Mouse (Mus musculus) left cerebral cortex, adult 8-10 months (tissue): ENCODE results near the gene Tcp11. TPM values are rescaled to one million over a fixed set of nuclear protein-coding genes. Genes with fewer than 3 reads are reported as not detected.

Experiments
- DNase-seq, 2 experiments: peaks; one replicate each; pipeline ENCODE4 v3.0.0; 2022; ENCODE audit warnings: low spot score in 2 of 2
- total RNA-seq, 4 experiments: library from RNA; stranded (reverse); gene quantifications; 2 replicates each; pipeline ENCODE4 v1.2.4; 2022

Tcp11 gene
- total RNA-seq, 4 experiments from 2014 or later, result 0.41 to 1.0 (median 0.56) TPM

DNA sequence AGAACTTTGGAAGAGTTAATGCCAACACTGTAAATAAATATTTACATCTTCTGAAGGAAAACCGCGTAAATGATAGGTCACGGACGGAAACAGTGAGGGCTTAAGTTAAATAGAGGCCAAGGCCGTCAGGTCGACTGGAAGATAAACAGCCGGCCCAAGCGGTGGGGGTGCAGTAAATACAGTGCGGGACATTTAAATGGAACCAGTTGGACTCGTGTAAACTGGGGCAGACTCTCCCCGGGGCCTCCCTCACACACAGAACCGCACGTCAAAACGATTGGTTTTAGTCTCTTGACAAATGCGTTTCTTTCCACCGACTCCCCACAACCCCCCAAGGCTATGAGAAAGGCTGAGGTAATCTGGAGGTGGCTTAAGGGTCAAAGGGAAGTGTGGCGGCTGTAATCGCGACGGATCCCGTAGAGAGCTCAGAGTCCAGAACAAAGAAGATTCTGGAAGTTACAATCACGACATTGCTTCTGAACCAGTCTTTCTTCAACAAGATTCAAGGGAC is 4.0 kb upstream of the Tcp11 start:
- no peak for DNase-seq

DNA sequence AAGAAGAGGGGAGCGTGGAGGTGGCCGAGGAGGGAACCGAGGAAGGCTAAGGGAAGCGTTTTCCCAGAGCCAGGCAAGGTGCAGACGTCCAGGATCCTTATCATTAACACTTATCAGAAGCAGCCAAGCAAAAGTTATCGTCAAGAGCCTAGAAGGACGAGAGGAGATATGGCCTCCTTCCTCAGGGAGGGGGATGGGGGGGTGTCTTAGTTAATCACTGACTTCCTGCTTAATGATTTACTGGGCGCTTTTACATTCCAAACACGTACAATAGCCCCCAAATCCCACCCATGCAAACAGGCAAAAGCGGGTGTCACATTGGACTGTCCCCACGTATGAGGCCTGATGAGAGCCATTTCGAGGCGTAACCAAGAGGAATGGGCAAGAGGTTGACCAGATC is 2.4 kb upstream of the Tcp11 start:
- DNase-seq, result no peak

DNA sequence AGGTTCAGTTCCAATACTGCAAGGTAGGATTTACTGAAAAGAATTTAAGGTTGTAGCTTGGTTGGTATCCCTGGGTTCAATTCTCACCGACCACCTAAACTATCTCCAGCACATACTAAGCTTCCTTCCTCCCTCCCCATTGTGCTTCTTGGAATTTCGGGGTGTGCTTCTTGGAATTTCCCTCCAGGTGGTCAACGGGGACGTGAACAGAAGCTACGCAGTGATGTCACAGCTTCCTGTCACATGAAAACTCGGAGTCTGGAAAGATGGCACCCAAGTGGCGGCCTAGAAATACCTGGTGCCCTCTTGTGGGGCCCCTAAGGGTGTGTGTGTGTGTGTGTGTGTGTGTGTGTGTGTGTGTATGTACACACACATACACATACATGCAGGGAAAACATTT is 1.4 kb upstream of the Tcp11 start:
- no peak for DNase-seq

DNA sequence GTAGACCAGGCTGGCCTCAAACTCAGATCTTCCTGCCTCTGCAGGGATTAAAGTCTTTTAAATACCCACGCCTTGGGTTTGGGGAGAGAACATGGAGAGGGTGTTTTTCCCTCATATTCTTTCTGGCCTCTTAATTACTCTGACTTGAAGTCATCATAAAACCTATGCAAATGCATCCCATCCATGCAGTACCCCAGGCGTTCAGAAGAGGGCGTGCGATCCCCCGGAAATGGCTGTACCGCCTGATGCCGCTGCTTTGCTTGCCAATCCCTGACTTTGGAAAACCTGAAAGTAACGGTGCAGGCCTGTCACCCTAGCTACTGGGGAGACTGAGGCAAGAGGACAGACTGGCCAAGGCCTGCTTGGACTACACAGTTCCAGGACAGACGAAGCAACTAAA is 946 bp upstream of the Tcp11 start:
- DNase-seq, result no peak

DNA sequence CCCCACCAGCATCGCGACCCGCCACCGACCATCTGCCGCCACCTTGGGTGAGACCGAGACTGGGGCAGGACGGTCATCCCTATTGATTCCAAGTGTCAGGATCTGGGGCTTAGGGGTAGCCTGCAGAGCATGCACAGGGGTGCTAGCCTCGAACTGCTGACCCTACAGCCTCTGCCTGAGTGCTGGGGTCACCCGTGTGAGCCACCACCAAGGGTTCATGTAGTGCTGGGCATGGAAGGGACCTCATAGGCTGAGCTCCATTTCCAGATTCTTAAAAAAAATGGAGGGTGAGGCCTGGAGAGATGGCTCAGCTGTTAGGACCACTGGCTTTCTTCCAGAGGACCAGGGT is 352 bp upstream of the Tcp11 start:
- no peak for DNase-seq

DNA sequence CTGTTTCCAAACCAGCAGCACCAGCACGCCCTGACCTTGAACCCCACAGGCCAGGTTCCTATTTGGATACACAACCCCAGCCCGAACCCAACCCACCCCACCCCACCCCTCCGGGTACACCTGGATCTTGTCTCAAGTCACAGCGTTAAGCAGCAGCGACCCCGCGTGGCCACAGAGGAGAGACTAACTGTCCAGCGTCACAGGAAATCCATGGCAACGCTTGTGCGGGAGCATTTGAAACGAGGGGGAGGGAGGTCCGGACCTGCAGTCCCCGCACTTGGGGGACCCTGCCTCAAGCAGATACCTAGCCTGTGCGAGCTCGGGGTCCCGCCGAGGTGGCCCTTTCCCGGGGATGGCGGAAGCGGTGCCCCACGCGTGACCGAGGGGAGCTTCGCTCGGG is 821 bp downstream of the Tcp11 start:
- peak; percentile 64 to 73 for DNase-seq

DNA sequence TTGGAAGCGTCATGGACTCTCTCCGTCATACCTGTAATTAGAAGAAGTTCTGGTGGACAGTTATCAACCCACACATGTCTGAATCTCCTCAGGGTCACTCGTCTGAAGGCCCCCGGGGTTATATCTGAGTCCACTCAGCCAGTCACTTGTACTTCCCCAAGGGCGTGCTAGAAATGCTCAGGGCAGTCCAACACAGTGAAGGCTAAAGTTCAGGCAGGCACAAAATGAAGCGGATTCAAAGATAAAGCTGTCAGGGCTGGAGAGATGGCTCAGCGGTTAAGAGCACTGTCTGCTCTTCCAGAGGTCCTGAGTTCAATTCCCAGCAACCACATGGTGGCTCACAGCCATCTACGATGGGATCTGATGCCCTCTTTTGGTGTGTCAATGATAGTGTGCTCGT is 2.4 kb downstream of the Tcp11 start:
- DNase-seq, result no peak

DNA sequence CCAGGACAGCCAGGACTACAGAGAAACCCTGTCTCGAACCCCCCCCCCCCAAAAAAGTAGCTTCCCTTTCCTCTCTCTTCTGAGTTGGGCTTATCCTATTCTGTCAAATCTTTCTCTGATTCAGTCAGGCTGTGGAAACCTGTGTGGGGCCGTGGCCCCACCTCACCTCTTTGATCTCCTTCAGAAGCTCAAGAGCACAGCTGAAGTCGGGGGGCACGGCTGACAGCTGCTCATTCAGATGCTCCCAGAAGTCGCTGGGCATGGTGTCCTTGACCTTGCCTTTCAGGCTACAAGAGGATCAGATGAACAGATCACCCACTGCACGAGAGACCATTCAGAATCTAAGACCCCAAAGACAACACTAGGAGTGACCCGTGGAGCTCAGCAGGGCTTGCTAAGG is 6.0 kb downstream of the Tcp11 start:
- DNase-seq, result no peak

DNA sequence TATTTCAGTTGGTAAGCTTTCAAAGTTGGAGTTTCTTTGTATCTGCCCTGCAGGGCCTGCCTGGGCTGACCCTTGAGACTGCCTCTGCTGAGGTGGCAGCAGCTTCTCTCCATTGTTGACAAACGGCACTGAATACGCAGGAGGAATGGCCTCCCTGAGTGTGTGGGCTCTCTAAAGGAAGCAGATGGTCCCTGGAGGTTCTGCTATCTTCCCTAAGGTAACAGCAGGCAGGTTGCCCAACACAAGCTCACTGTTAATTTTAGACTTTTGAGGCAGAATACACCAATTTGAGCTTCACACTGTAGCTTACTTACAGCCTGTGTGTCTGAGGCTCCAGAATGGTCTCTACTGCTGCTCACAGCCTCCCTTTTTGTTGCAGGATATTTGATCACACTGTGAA is 7.7 kb downstream of the Tcp11 start:
- DNase-seq, result peak in 1 of 2 experiments; percentile 58

DNA sequence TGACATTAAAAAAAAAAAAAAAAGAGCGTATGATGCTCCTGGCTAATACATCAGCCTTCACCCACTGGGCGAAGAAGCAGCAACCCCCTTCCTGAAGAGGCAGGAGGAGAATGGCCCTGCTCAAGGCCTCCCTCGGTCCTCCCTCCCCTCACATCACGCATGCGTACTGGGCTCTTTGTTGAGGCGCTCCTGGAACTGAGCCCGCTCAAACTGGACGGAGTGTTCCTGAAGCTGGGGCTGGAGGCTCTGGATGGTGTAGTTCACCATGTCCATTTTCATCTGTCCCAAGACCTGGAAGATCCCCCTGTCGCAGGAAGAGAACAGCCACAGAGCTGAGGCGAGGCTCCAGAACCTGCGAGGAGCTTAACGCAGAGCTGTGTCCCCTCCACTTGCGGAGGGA is 10.2 kb downstream of the Tcp11 start:
- no peak for DNase-seq

DNA sequence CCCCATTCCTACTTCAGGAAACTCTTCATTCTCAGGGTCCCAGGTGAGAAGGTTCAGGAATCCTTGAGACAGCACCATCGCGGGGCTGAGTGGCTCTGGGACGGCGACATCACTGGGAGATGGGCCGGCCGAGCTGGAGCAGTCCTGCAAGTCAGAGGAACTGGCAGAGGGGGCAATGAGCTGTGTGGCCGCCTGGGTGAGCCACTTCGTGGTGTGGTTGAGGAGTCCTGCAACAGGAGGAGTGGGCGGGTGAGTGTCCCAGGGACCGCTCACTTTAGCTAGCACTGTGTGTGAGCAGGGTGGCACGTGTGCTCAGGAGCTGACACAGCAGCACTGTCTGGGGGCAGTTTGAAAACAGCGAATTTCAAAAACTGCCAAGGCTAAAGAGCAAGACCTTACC is 11.0 kb downstream of the Tcp11 start:
- no peak for DNase-seq

DNA sequence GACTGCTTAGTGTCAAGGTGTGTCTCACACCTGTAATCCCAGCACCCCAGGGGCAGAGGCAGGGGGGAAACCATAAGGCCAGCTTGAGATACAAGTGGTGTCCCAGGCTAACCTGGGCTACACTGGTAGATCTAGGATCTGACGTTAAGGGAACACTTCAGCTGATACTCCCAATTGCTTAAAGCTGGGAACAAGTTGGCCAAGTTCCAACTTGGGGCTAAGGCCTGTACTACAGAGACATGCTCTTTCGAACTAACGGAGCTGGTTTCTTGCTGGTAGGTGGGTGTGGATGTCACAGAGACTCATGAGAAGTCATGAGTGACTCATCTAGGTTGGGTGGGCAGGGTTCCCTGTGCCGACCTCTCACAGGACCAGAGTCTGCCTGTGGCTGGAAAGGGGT is 13.1 kb downstream of the Tcp11 start:
- no peak for DNase-seq

DNA sequence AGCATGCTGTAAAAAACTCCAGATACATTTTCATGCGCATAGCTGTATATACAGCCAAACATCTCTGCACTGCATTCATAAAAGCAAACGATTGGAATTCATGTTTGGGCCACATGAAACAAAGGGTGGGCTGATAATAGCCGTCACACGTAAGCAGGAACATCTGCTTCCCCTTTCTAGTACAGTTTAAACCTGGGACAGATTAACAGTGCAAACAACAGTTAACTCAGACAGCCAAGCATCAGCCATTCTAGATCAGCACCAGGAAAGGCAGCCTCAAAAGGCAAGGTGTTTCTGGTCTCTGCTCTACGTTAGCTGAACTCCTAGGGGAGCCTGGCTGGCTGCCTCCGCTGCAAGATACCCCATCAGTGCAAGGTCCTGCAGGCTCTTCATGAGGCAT is 17.3 kb downstream of the Tcp11 start:
- DNase-seq, result no peak

DNA sequence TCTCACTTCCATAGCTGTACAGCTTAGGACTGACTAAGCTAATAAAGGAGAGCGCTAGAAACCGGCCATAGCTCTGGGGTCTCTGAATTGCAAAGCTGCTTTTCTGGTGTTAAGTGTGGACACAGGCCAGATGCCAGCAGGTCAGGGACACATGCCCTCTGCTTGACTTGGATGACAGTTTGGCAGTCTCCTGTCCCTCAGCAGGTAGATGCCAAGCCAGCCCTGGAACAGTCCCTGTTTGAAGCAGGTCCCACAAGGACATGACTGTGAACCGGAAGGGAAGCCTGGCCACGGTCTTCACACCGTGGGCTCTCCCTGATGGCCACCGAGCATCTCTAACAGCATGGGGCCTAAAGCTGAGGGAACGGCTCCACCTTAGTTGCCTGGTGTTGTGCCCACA is 17.7 kb downstream of the Tcp11 start:
- no peak for DNase-seq

DNA sequence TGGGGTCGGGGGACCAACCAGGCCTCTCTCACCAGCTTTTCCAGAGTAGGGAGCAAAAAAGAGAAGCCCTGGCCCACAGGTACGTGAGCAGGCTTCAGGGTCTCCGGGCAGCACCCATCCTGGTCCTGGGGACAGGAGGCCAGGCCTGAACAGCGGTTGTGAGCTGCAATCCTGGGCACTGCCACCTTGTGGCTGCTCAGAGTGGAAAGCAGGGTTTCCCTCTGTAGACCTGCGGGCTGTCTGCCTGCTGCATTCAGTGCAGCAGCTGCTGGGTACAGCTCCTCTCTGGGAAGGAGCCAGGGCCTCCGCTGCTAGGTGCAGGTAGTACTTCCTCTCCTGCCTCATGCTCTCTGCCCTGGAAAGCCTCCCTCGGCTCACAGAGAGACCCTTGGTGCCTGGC is 19.0 kb downstream of the Tcp11 start:
- peak in 1 of 2 experiments; percentile 42 for DNase-seq

DNA sequence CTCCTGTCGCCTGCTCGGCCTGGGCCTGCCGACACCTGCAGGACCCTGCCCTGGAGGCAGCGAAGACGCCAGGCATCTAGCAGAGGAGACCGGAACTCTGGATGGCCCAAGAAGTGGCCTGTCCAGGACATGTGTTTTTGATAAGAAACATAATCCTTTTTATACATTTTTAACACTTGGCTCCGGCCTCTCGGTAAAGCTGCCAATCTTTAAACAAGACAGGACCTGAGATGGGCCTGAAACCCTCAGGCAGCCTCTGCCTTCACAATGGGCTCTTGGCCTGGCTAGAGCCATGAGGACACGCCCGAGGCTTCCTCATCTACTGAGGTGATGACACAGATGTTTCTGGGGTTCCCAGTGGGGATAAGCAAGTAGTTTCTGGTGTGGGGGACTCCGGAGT is 19.8 kb downstream of the Tcp11 start:
- no peak for DNase-seq

DNA sequence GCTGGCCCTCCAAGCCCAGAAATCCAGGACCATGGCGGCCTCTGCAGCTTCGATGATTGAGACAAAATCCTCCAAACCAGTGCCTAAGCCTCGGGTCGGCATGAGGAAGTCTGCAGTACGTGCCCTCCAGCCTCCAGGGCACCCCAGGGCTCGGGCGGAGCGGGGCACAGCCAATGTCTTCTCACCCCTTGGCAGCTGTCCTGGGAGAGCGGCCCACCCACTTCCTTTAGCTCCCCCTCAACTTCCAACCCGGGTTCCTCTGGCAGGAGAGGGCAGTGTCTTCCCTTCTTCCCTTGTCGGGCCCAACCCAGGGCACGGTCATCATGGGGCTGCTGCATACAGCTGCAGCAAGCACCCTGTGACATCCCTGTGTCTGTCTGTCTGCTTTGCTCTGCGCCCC is 22.1 kb downstream of the Tcp11 start:
- DNase-seq, result no peak

DNA sequence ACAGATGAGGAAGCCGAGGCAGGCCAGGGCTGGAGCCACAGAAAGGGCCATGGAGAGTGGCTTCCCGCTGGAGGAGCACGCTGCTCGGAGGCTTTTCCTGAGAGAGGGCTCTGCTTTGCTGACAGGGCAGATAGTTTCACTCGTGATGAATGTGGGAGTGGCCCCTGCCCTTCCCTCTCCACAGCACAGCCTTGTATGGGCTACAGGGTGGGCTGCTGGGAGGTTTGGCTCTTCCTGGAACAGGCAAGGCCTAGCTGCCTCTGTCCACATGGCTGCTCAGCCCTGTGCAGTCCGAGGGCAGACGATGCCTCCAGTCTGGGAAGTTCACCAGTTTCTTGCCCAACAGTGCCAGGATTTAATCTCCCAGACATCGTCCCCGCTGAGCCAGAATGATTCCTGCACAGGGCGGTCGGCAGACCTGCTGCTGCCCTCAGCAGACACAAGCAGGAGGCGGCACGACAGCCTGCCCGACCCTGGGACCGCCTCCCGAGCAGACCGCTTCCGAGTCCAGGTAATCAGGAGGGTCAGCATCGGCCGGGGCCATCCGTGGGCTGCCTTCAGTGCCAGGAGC is 28.1 kb downstream of the Tcp11 start:
- no peak for DNase-seq

DNA sequence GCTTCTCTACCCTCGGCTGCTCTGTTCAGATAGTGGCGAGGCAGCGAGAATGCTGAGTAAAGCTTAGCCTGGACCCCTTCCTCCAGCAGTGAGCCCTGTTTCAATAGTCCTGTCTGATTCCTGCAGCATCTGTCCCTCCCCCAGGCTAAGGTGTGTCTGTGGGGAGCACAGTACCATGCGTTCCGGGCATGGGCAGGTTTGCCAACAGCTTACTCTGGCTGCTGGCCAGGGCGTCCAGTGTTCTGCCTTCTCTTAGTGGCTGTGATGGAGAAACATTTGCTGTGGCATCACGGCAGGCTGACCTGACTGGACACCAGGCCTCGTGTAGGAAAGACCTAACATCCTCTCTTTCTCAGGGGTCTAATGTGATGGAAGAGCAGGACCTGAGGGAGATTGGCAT is 30.2 kb downstream of the Tcp11 start:
- no peak for DNase-seq

DNA sequence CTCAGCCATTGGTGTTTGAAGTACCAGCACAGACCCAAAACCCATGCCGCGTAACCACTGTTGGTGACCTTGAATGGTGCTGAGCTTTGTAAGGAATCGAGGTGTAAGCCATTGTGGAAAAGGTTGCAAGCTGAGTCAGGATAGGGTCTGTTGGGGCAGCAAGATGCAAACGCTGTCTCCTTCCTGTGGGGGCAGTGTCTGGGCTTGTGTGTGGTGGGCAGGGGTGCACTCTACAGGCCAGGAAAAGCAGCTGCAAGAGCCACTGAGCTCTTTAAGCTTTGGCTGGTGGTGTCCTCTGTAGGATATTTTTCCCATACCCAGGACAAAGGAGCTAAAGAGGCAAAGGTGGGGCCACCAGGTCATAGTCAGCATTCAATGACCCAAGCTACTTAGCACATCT is 32.0 kb downstream of the Tcp11 start:
- no peak for DNase-seq

DNA sequence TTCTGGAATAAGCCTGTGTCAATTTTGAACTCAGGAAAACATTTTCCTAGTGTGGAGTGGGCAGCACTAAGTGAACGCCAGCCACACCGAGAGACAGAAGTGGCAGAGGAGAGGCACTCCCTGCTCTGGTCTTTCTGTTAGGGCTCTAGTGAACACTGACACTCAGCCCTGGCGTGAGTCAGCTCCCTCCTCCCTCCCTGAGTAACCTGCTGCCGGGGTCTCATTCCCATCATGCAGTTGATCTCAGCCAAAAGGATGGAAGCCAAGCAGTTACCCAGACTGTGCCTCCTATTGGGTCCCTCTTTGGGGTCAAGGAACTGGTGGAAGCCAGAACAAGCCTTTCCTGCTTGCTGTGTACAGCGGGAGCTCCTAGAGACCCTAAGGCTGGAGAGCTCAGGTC is 32.9 kb downstream of the Tcp11 start:
- no peak for DNase-seq

DNA sequence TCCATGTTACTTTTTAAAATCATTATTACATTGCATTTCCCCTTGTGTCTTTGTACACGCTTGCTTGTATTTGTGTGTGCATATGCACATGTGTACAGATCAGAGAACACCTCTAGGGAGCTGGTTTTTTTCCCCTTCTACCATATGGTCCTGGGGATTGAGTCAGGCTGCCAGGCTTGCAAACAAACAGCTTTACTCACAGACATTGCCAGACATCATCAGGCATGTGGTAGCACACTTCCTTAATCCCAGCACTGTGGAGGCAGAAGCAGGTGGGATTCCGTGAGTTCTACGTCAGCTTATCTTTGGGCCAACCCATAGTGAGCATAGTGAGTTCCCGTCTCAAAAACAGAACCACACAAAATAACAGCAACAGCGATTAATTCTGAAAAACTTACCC is 33.4 kb downstream of the Tcp11 start:
- DNase-seq, result no peak

DNA sequence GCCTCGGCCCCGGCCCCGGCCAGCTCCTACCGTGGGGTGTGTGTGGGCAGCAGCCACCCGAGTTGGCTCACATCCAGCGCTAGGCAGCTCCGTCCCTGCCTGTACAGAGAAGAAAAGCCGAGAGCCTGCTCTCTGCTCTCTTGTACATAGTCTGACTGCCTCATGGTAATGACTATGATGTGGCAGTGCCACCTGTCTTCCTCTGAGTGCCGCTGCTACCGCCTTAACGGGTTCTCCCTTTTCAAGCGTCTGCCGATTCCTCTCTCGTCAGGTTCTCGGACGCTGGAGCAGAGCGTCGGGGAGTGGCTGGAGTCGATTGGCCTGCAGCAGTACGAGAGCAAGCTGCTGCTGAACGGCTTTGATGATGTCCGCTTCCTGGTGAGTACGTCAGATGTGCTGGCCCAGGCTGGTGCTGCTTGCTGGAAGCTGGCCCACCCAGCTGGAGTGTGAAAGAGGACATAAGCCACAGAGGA is 38.1 kb downstream of the Tcp11 start:
- peak in 1 of 2 experiments; percentile 63 for DNase-seq

DNA sequence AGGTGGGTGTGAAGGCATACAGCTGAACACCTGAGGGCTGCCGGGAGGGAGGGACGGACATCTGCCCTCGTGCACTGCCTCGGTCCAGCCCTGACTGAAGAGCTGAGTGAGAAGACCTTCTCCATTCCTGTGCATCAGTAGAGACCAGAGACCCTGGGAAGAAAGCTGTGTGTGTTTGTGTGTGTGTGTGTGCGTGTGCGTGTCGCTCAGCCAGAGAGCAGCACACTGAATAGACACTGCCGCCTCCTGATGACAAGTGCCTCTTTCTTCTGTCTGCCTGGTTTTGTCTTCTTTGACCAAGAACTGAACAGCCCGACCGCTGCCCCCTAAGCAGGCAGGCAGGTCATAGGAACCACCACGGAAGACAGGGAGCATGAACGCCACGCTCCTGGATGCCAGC is 39.1 kb downstream of the Tcp11 start:
- no peak for DNase-seq
